Mouse (Mus musculus) midbrain, embryonic 13.5 days (tissue): ENCODE data around the gene Hspa1a. TPM values are rescaled to one million over a fixed set of nuclear protein-coding genes. Genes with fewer than 3 reads are reported as not detected.
A peak's percentile ranks its signal among the peaks of the same experiment; 100 is the strongest.
"Not testable (repeated sequence)": the region's sequence is repeated elsewhere in the genome, so short reads cannot be mapped to it uniquely, and the experiment has no call there.

ENCODE experiments used
- ATAC-seq: fragments of 200-750 bp; cut with Nextera tagmentation; 2 replicates; pipeline ENCODE4 v1.8.0; 2017; ENCODE audit warnings: mild to moderate bottlenecking, moderate TSS enrichment, moderate library complexity
- H3K27ac ChIP-seq: fragments of 300-500 bp; sonication (generic); 2 replicates; pipeline ENCODE4 v1.5.1; 2015; ENCODE audit warnings: inconsistent platforms, mild to moderate bottlenecking, moderate library complexity
- H3K27me3 ChIP-seq: fragments of 300-500 bp; sonication (generic); 2 replicates; pipeline ENCODE4 v1.6.1; 2015; ENCODE audit warnings: mild to moderate bottlenecking, inconsistent platforms
- H3K36me3 ChIP-seq: fragments of 300-500 bp; sonication (generic); 2 replicates; pipeline ENCODE4 v1.6.1; 2015; ENCODE audit warnings: mild to moderate bottlenecking, inconsistent platforms
- H3K4me1 ChIP-seq: fragments of 300-500 bp; sonication (generic); replicated peaks from 2 replicates; pipeline ENCODE4 v1.6.1; 2015; ENCODE audit warnings: inconsistent platforms
- H3K4me2 ChIP-seq: fragments of 300-500 bp; sonication (generic); replicated peaks from 2 replicates; pipeline ENCODE4 v1.6.1; 2015; ENCODE audit warnings: moderate library complexity, mild to moderate bottlenecking, inconsistent platforms
- H3K4me3 ChIP-seq: fragments of 300-500 bp; sonication (generic); replicated peaks from 2 replicates; pipeline ENCODE4 v1.5.1; 2015; ENCODE audit warnings: mild to moderate bottlenecking, inconsistent platforms
- H3K9ac ChIP-seq: fragments of 300-500 bp; sonication (generic); replicated peaks from 2 replicates; pipeline ENCODE4 v1.6.1; 2015; ENCODE audit warnings: mild to moderate bottlenecking, inconsistent platforms
- H3K9me3 ChIP-seq: fragments of 300-500 bp; sonication (generic); 2 replicates; pipeline ENCODE4 v1.6.1; 2016; ENCODE audit warnings: mild to moderate bottlenecking, inconsistent platforms
- WGBS: fragments of 180-500 bp; shearing (Covaris S2); methylation state at CpG from one replicate; pipeline ENCODE4 v1.1.7; 2015; 5-methylcytosine and 5-hydroxymethylcytosine counted together
- polyA plus RNA-seq: library from polyadenylated mRNA; unstranded; fragments of >200 nt; fragmentation: Nextera tagmentation; extraction: Ambion mirVana; gene quantifications from 2 replicates; pipeline ENCODE4 v1.2.1, GENCODE M21; 2015

The Hspa1a gene
- polyA plus RNA-seq, 1 experiment from 2014 or later = 2.9 TPM

- Histone ChIP-seq H3K9ac (peak overlapping the region; percentile 97), H3K27ac (peak overlapping the region; percentile 92), H3K36me3 (peaks cover 17% of the 10 kb centered on the region), H3K4me3 (peak overlapping the region; percentile 75), H3K4me1 (peaks cover 18% of the 10 kb centered on the region), H3K4me2 (peak overlapping the region; percentile 97), H3K9me3 (no peaks in the 10 kb centered on the region), H3K27me3 (peaks cover 12% of the 10 kb centered on the region)
- no peak for ATAC-seq
- WGBS = 29% methylated on average over 10 of the region's 10 CpGs
Measured at GRCm38 (mm10) chr17:34950514-34951455, 21.2 kb downstream of the Hspa1a start.

- peaks cover 17% of the 10 kb centered on the region for H3K36me3 ChIP-seq
- no peak overlapping the region for H3K9ac ChIP-seq
- peaks cover under 1% of the 10 kb centered on the region; the same call in 1 of the 2 replicates for H3K27me3 ChIP-seq
- peaks cover 18% of the 10 kb centered on the region for H3K4me1 ChIP-seq
- H3K27ac ChIP-seq = no peak overlapping the region
- no peak for ATAC-seq
- H3K9me3 ChIP-seq = no peaks in the 10 kb centered on the region
- H3K4me3 ChIP-seq = no peak overlapping the region
- no peak overlapping the region for H3K4me2 ChIP-seq
- WGBS = 39% methylated on average over 4 of the region's 4 CpGs
Measured at GRCm38 (mm10) chr17:34949553-34949969, 22.4 kb downstream of the Hspa1a start.

- not testable (repeated sequence) for H3K4me3 ChIP-seq, H3K27me3 ChIP-seq, H3K9ac ChIP-seq, H3K9me3 ChIP-seq, H3K27ac ChIP-seq, H3K4me2 ChIP-seq, ATAC-seq
- 57% methylated on average over 9 of the region's 9 CpGs for WGBS
- Histone ChIP-seq H3K36me3 (peaks cover 17% of the 10 kb centered on the region), H3K4me1 (peaks cover 18% of the 10 kb centered on the region)
Measured at GRCm38 (mm10) chr17:34948721-34949552, 23.0 kb downstream of the Hspa1a start.

GRCm38 (mm10) chr17:34947606-34948005, 24.4 kb downstream of the Hspa1a start:
- Histone ChIP-seq H3K9me3 (no peaks in the 10 kb centered on the region), H3K9ac (no peak overlapping the region), H3K4me1 (peaks cover 18% of the 10 kb centered on the region), H3K4me3 (no peak overlapping the region), H3K27ac (no peak overlapping the region), H3K4me2 (no peak overlapping the region), H3K27me3 (no peaks in the 10 kb centered on the region), H3K36me3 (peaks cover 17% of the 10 kb centered on the region)
- 32% methylated on average over 8 of the region's 8 CpGs for WGBS
- ATAC-seq = no peak

GRCm38 (mm10) chr17:34946486-34947140, 25.3 kb downstream of the Hspa1a start:
- Histone ChIP-seq H3K9me3 (no peaks in the 10 kb centered on the region), H3K27ac (no peak overlapping the region), H3K36me3 (peaks cover 17% of the 10 kb centered on the region), H3K9ac (no peak overlapping the region), H3K27me3 (no peaks in the 10 kb centered on the region), H3K4me3 (no peak overlapping the region), H3K4me1 (peaks cover 21% of the 10 kb centered on the region), H3K4me2 (no peak overlapping the region)
- no peak for ATAC-seq
- WGBS = 87% methylated on average over 5 of the region's 5 CpGs

GRCm38 (mm10) chr17:34944362-34944761, 27.6 kb downstream of the Hspa1a start:
- H3K27ac ChIP-seq = no peak overlapping the region
- H3K9ac ChIP-seq = no peak overlapping the region
- no peaks in the 10 kb centered on the region for H3K27me3 ChIP-seq
- H3K4me1 ChIP-seq = peaks cover 6% of the 10 kb centered on the region
- no peak for ATAC-seq
- peaks cover 2% of the 10 kb centered on the region for H3K36me3 ChIP-seq
- no peak overlapping the region for H3K4me3 ChIP-seq
- H3K4me2 ChIP-seq = no peak overlapping the region
- no peaks in the 10 kb centered on the region for H3K9me3 ChIP-seq

GRCm38 (mm10) chr17:34943128-34943815, 28.7 kb downstream of the Hspa1a start:
- WGBS = 91% methylated on average over 4 of the region's 4 CpGs

GRCm38 (mm10) chr17:34941344-34942041, 30.5 kb downstream of the Hspa1a start:
- Histone ChIP-seq H3K4me1 (peaks cover 6% of the 10 kb centered on the region), H3K4me2 (peak overlapping the region; percentile 44), H3K27ac (peak overlapping the region; percentile 35), H3K36me3 (0 out of 2 replicates have a peak, but pooled peaks cover 3% of the 10 kb centered on the region), H3K9me3 (no peaks in the 10 kb centered on the region), H3K4me3 (peak overlapping the region; percentile 27), H3K9ac (peak overlapping the region; percentile 54; the same call in 1 of the 2 replicates), H3K27me3 (no peaks in the 10 kb centered on the region)
- 0 out of 2 replicates have a peak, but pooled peaks have one; percentile 17 for ATAC-seq
- WGBS = 4% methylated on average over 15 of the region's 15 CpGs

More at GRCm38 (mm10) chr17:34943128-34943815, 28.7 kb downstream of the Hspa1a start:
- H3K4me2 ChIP-seq = no peak overlapping the region
- ATAC-seq = no peak
- H3K27ac ChIP-seq = no peak overlapping the region
- no peaks in the 10 kb centered on the region for H3K36me3 ChIP-seq
- H3K9ac ChIP-seq = no peak overlapping the region
- no peaks in the 10 kb centered on the region for H3K27me3 ChIP-seq
- H3K4me1 ChIP-seq = peaks cover 6% of the 10 kb centered on the region
- H3K4me3 ChIP-seq = no peak overlapping the region
- H3K9me3 ChIP-seq = no peaks in the 10 kb centered on the region

- Histone ChIP-seq H3K36me3 (peaks cover 21% of the 10 kb centered on the region), H3K4me1 (peaks cover 6% of the 10 kb centered on the region), H3K9ac (no peak overlapping the region), H3K4me3 (no peak overlapping the region), H3K27ac (no peak overlapping the region), H3K4me2 (no peak overlapping the region), H3K27me3 (no peaks in the 10 kb centered on the region), H3K9me3 (no peaks in the 10 kb centered on the region)
- 82% methylated on average over 6 of the region's 6 CpGs for whole genome bisulfite sequencing
- no peak for ATAC-seq
Measured at GRCm38 (mm10) chr17:34937960-34938505, 33.9 kb downstream of the Hspa1a start.

GRCm38 (mm10) chr17:34934830-34935229, 37.1 kb downstream of the Hspa1a start:
- Histone ChIP-seq H3K27me3 (no peaks in the 10 kb centered on the region), H3K36me3 (peaks cover 21% of the 10 kb centered on the region), H3K4me2 (no peak overlapping the region), H3K27ac (no peak overlapping the region), H3K9ac (no peak overlapping the region), H3K4me3 (no peak overlapping the region), H3K4me1 (peaks cover 13% of the 10 kb centered on the region), H3K9me3 (no peaks in the 10 kb centered on the region)
- WGBS = 62% methylated on average over 8 of the region's 8 CpGs
- no peak for ATAC-seq
